Comparison of ENCODE assay signal across 13 mouse cellular contexts in the genomic region with DNA sequence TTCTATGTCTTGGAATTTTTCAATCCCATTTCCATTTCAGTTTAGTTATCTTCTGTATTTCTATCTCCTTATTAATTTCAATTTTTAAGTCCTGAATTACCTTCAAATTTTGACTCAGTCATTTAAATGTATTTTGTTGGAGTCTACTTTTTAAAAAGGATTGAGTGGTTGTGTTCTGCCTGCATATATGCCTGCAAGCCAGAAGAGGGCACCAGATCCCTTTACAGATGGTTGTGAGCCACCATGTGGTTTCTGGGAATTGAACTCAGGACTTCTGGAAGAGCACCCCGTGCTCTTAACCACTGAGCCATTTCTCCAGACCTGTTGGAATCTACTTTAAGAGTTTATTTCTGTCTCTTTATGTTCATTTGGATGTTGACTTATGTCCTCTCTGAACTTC. TPM values are rescaled to one million over a fixed set of nuclear protein-coding genes. Genes with fewer than 3 reads are reported as not detected.
DNase-seq lines count a peak whose midpoint lies in the region; ATAC-seq and TF ChIP-seq lines count a peak whose summit lies in the region.
"Had no signal": no experiment of that assay in that cellular context is flagged by ENCODE, and none has a peak within 500 bp of the region (broad histone marks: within the 10 kb centered on the region; RNA-seq: fewer than 3 reads in every experiment).

No protein-coding gene starts in this region.

- no peak for TF ChIP-seq POLR2A in ES-Bruce4 (IDR thresholded peaks at IDR 0.05; ENCODE audit: insufficient read depth, low read length)

- H3K27ac ChIP-seq in limb, embryonic 11.5 days (replicated peaks; ENCODE audit: low read depth, low read length) = no peak overlapping the region
- H3K27ac ChIP-seq in limb, embryonic 10.5 days = no peak overlapping the region
- no peak overlapping the region for H3K27ac ChIP-seq in ES-Bruce4 (ENCODE audit: insufficient read depth, low read length)
- H3K27ac ChIP-seq: hindbrain, embryonic 10.5 days; limb, embryonic 13.5 days had no signal

- no peaks in the 10 kb centered on the region for H3K27me3 ChIP-seq in limb, embryonic 11.5 days (ENCODE audit: control insufficient read depth, insufficient read depth, low read length)
- H3K27me3 ChIP-seq in limb, embryonic 10.5 days (ENCODE audit: low read depth, poor library complexity, severe bottlenecking) = no peaks in the 10 kb centered on the region
- no peaks in the 10 kb centered on the region for H3K27me3 ChIP-seq in ES-Bruce4 (ENCODE audit: control insufficient read depth, insufficient read depth, low read length, poor library complexity, severe bottlenecking)
- H3K27me3 ChIP-seq: limb, embryonic 13.5 days had no signal

- H3K4me3 ChIP-seq in limb, embryonic 11.5 days (ENCODE audit: low read depth, low read length) = no peak overlapping the region
- no peak overlapping the region for H3K4me3 ChIP-seq in limb, embryonic 10.5 days
- H3K4me3 ChIP-seq in ES-Bruce4 (ENCODE audit: low read depth, low read length) = no peak overlapping the region
- H3K4me3 ChIP-seq: hindbrain, embryonic 10.5 days; limb, embryonic 13.5 days had no signal

- peak; percentile 7 to 8 for DNase-seq in cerebellum, postnatal 10 days
- no peak for DNase-seq in cerebellum, postnatal 25 days
- DNase-seq in limb, embryonic 11.5 days (ENCODE audit: low spot score) = peak; percentile 24
- DNase-seq in limb, embryonic 10.5 days (ENCODE audit: low spot score) = no peak
- peak; percentile 10 for DNase-seq in embryo, embryonic 11 days
- no peak for DNase-seq in left cerebral cortex, adult 11 months (ENCODE audit: low spot score)
- DNase-seq: kidney, postnatal 4 days had no signal

- no peaks in the 10 kb centered on the region for H3K4me1 ChIP-seq in limb, embryonic 11.5 days (ENCODE audit: control insufficient read depth, insufficient read depth, low read length)
- no peaks in the 10 kb centered on the region for H3K4me1 ChIP-seq in limb, embryonic 10.5 days
- H3K4me1 ChIP-seq in ES-Bruce4 (ENCODE audit: control insufficient read depth, insufficient read depth, low read length) = no peaks in the 10 kb centered on the region
- H3K4me1 ChIP-seq: hindbrain, embryonic 10.5 days; limb, embryonic 13.5 days had no signal

- H3K9ac ChIP-seq in limb, embryonic 11.5 days (ENCODE audit: low read length) = no peak overlapping the region
- H3K9ac ChIP-seq in ES-Bruce4 (ENCODE audit: low read depth, poor library complexity, severe bottlenecking) = no peak overlapping the region
- H3K9ac ChIP-seq: limb, embryonic 13.5 days had no signal

- H3K9me3 ChIP-seq in limb, embryonic 11.5 days (ENCODE audit: control insufficient read depth, low read length) = no peaks in the 10 kb centered on the region
- no peaks in the 10 kb centered on the region for H3K9me3 ChIP-seq in limb, embryonic 10.5 days (replicated peaks)
- no peaks in the 10 kb centered on the region for H3K9me3 ChIP-seq in ES-Bruce4 (replicated peaks; ENCODE audit: control insufficient read depth, insufficient read depth, low read length, poor library complexity, severe bottlenecking)
- H3K9me3 ChIP-seq: G1E; hindbrain, embryonic 10.5 days; limb, embryonic 13.5 days had no signal

- TF ChIP-seq EP300 in ES-Bruce4 (IDR thresholded peaks at IDR 0.05; ENCODE audit: insufficient read depth, low read depth, low read length) = no peak

- H3K4me2 ChIP-seq in limb, embryonic 11.5 days (ENCODE audit: low read depth, severe bottlenecking) = no peak overlapping the region
- H3K4me2 ChIP-seq: limb, embryonic 13.5 days had no signal

- 22% methylated on average over 1 of the region's 1 CpGs for WGBS in limb, embryonic 11.5 days
- WGBS in limb, embryonic 10.5 days = 38% methylated on average over 1 of the region's 1 CpGs

- no peaks in the 10 kb centered on the region for H3K36me3 ChIP-seq in limb, embryonic 11.5 days (ENCODE audit: control insufficient read depth, insufficient read depth, low read length)
- no peaks in the 10 kb centered on the region for H3K36me3 ChIP-seq in limb, embryonic 10.5 days
- no peaks in the 10 kb centered on the region for H3K36me3 ChIP-seq in ES-Bruce4 (ENCODE audit: control insufficient read depth, insufficient read depth, low read length, poor library complexity, severe bottlenecking)
- H3K36me3 ChIP-seq: G1E; hindbrain, embryonic 10.5 days; limb, embryonic 13.5 days had no signal

- ATAC-seq in limb, embryonic 11.5 days (ENCODE audit: insufficient number of reproducible peaks, low FRiP score, low TSS enrichment, low read depth) = no peak
- ATAC-seq in inflammation-experienced regulatory T-cells, adult 6 months = no peak

- TF ChIP-seq CTCF in ES-Bruce4 (IDR thresholded peaks at IDR 0.05; ENCODE audit: low read depth, low read length) = peak; percentile 29

RNA-seq across cellular contexts. Expression of a gene that starts 4.9 kb away (rescaled TPM):
- not detected in 2 replicates for polyA plus RNA-seq in limb, embryonic 11.5 days (2014; fragmentation: Nextera tagmentation; extraction: Ambion mirVana)
- not detected in 2 replicates for polyA plus RNA-seq in limb, embryonic 10.5 days (2016; fragmentation: Nextera tagmentation; extraction: Ambion mirVana)
- polyA plus RNA-seq in ES-Bruce4 (2011; ENCODE audit: insufficient read depth, insufficient read length, low read depth, missing spikeins) = not detected in 2 replicates
- polyA plus RNA-seq in inflammation-experienced regulatory T-cells, adult 6 months (2017; shearing (Covaris generic)) = not detected
- polyA plus RNA-seq: forebrain, embryonic 11.5 days; G1E; hindbrain, embryonic 10.5 days; limb, embryonic 13.5 days had no signal

RNA-seq across cellular contexts. Expression of a gene that starts 7.9 kb away (rescaled TPM):
- polyA plus RNA-seq in limb, embryonic 11.5 days (2014; fragmentation: Nextera tagmentation; extraction: Ambion mirVana) = not detected in 2 replicates
- not detected in 2 replicates for polyA plus RNA-seq in limb, embryonic 10.5 days (2016; fragmentation: Nextera tagmentation; extraction: Ambion mirVana)
- not detected in 2 replicates for polyA plus RNA-seq in ES-Bruce4 (2011; ENCODE audit: insufficient read depth, insufficient read length, low read depth, missing spikeins)
- not detected for polyA plus RNA-seq in inflammation-experienced regulatory T-cells, adult 6 months (2017; shearing (Covaris generic))
- polyA plus RNA-seq: forebrain, embryonic 11.5 days; hindbrain, embryonic 10.5 days; limb, embryonic 13.5 days had no signal

RNA-seq across cellular contexts. Expression of a gene that starts 29.8 kb away (rescaled TPM):
- polyA plus RNA-seq in limb, embryonic 11.5 days (2014; fragmentation: Nextera tagmentation; extraction: Ambion mirVana) = not detected in 2 replicates
- polyA plus RNA-seq in limb, embryonic 10.5 days (2016; fragmentation: Nextera tagmentation; extraction: Ambion mirVana) = not detected in 2 replicates
- not detected in 2 replicates for polyA plus RNA-seq in ES-Bruce4 (2011; ENCODE audit: insufficient read depth, insufficient read length, low read depth, missing spikeins)
- polyA plus RNA-seq in inflammation-experienced regulatory T-cells, adult 6 months (2017; shearing (Covaris generic)) = not detected
- polyA plus RNA-seq: forebrain, embryonic 11.5 days; G1E; hindbrain, embryonic 10.5 days; limb, embryonic 13.5 days had no signal

RNA-seq across cellular contexts. Expression of a gene that starts 36.1 kb away (rescaled TPM):
- polyA plus RNA-seq in limb, embryonic 11.5 days (2014; fragmentation: Nextera tagmentation; extraction: Ambion mirVana) = not detected in 2 replicates
- not detected in 2 replicates for polyA plus RNA-seq in limb, embryonic 10.5 days (2016; fragmentation: Nextera tagmentation; extraction: Ambion mirVana)
- not detected in 2 replicates for polyA plus RNA-seq in ES-Bruce4 (2011; ENCODE audit: insufficient read depth, insufficient read length, low read depth, missing spikeins)
- polyA plus RNA-seq in inflammation-experienced regulatory T-cells, adult 6 months (2017; shearing (Covaris generic)) = not detected
- polyA plus RNA-seq: forebrain, embryonic 11.5 days; G1E; hindbrain, embryonic 10.5 days had no signal

RNA-seq across cellular contexts. Expression of a gene that starts 48.5 kb away (rescaled TPM):
- polyA plus RNA-seq in limb, embryonic 11.5 days (2014; fragmentation: Nextera tagmentation; extraction: Ambion mirVana) = 0.33 TPM in 1 of 2 replicates, not detected in the other
- polyA plus RNA-seq in limb, embryonic 10.5 days (2016; fragmentation: Nextera tagmentation; extraction: Ambion mirVana) = not detected in 2 replicates
- polyA plus RNA-seq in ES-Bruce4 (2011; ENCODE audit: insufficient read depth, insufficient read length, low read depth, missing spikeins) = 5,317 and 5,424 TPM in 2 replicates
- polyA plus RNA-seq in inflammation-experienced regulatory T-cells, adult 6 months (2017; shearing (Covaris generic)) = not detected
- polyA plus RNA-seq: G1E had no signal

Comparison
In these comparisons a context has a peak if more than half of its experiments do, and no peak if none do; other contexts are left out.
1. DNase-seq: peak in cerebellum, postnatal 10 days (2 of 2), limb, embryonic 11.5 days (single experiment) and embryo, embryonic 11 days (single experiment); none in cerebellum, postnatal 25 days (0 of 2), limb, embryonic 10.5 days (single experiment) and left cerebral cortex, adult 11 months (single experiment).